Mouse (Mus musculus) small intestine, adult 2 months (tissue): ENCODE data around the gene Nfix. TPM values are rescaled to one million over a fixed set of nuclear protein-coding genes. Genes with fewer than 3 reads are reported as not detected.

ENCODE experiments used
- H3K27ac ChIP-seq: fragments of 200-500 bp; 2 replicates; pipeline ENCODE4 v1.5.1; 2012; ENCODE audit warnings: low read depth, low read length, control low read depth, inconsistent platforms; ENCODE audit not compliant: insufficient read depth
- H3K27me3 ChIP-seq: fragments of 200-500 bp; 2 replicates; pipeline ENCODE4 v1.6.1; 2012; ENCODE audit warnings: mild to moderate bottlenecking, moderate library complexity, low read length, inconsistent platforms; ENCODE audit not compliant: control insufficient read depth, insufficient read depth
- H3K36me3 ChIP-seq: fragments of 200-500 bp; 2 replicates; pipeline ENCODE4 v1.6.1; 2012; ENCODE audit warnings: mild to moderate bottlenecking, low read length, control low read depth, inconsistent platforms; ENCODE audit not compliant: control insufficient read depth, insufficient read depth
- H3K4me1 ChIP-seq: fragments of 200-500 bp; 2 replicates; pipeline ENCODE4 v1.6.1; 2012; ENCODE audit warnings: low read length, inconsistent platforms, mixed read lengths; ENCODE audit not compliant: control insufficient read depth, insufficient read depth, insufficient read length
- H3K4me3 ChIP-seq: fragments of 200-500 bp; 2 replicates; pipeline ENCODE4 v1.5.1; 2012; ENCODE audit warnings: low read depth, mild to moderate bottlenecking, control low read depth, inconsistent platforms, low read length, moderate library complexity
- CTCF ChIP-seq: fragments of 200-500 bp; IDR thresholded peaks from 2 replicates; pipeline ENCODE4 v1.5.1; 2012; ENCODE audit warnings: low read depth, mild to moderate bottlenecking, control low read depth, inconsistent platforms, low read length, moderate library complexity, mixed read lengths; ENCODE audit not compliant: insufficient replicate concordance, insufficient read length; ENCODE audit errors: extremely low read depth
- POLR2A ChIP-seq: fragments of 200-500 bp; IDR thresholded peaks from 2 replicates; pipeline ENCODE4 v1.6.1; 2012; ENCODE audit warnings: low read depth, mild to moderate bottlenecking, control low read depth, inconsistent platforms, low read length, moderate library complexity
- whole genome bisulfite sequencing: fragments of 180-500 bp; shearing (Covaris S2); methylation state at CpG from one replicate; pipeline ENCODE4 v1.1.7; 2018; 5-methylcytosine and 5-hydroxymethylcytosine counted together
- polyA plus RNA-seq: library from polyadenylated mRNA; depleted of rRNA; stranded (reverse); fragments of >200 nt; gene quantifications from 2 replicates; pipeline ENCODE4 v1.2.3, GENCODE M21; 2012

Gene Nfix
- polyA plus RNA-seq, 1 experiment: 26.1 TPM

DNA sequence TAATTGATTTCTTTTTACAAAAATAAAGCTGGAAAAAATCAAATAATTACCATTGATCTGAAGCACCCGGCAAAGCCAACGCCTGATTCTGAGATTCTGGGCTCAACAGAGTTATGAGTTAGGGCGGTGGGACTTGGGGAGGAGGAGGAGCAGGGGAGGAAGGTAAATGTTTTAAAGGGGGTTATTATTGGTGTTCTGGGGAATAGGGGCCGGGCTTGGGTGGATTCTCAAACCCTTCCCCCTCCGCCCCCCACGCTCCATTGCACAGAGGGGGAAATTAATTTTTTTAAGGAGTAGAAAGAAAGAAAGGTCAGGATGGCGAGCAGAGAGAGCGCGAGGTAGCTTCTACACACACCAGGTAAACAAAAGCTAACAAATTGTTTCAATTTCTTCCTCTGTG lies 26.8 kb downstream of the Nfix start:
- WGBS: 20% methylated on average over 9 of the region's 9 CpGs
- H3K4me3 ChIP-seq: no peak overlapping the region
- H3K27me3 ChIP-seq: no peaks in the 10 kb centered on the region

DNA sequence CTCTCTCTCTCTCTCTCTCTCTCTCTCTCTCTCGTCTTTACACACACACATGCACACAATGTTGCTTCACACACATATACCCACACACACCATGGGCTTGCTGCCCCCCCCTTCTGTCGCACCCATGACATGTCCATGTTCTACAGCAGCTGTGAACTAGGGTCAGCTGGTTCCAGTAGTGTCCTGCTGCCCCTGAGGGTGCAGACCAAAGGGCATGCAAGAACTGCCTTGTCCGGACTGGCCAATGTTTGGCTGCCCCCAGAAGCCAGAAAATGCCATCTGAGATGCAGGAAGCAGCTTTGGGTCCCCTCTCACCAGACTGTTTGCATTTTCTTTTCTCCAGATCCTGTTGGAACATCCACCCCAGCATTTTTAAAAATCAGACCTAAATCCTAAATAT lies 27.5 kb downstream of the Nfix start:
- no peak for TF ChIP-seq CTCF
- no peak for TF ChIP-seq POLR2A
- peaks cover 20% of the 10 kb centered on the region for H3K4me1 ChIP-seq
- WGBS: 9% methylated on average over 3 of the region's 3 CpGs
- H3K27me3 ChIP-seq: no peaks in the 10 kb centered on the region
- H3K27ac ChIP-seq: no peak overlapping the region
- no peak overlapping the region for H3K4me3 ChIP-seq
- peaks cover 4% of the 10 kb centered on the region; the same call in 1 of the 2 replicates for H3K36me3 ChIP-seq

More for the DNA sequence above, 26.8 kb downstream of the Nfix start:
- Histone ChIP-seq H3K4me1 (peaks cover 20% of the 10 kb centered on the region), H3K36me3 (0 out of 2 replicates have a peak, but pooled peaks cover 1% of the 10 kb centered on the region), H3K27ac (no peak overlapping the region)
- TF ChIP-seq POLR2A: no peak
- no peak for TF ChIP-seq CTCF

DNA sequence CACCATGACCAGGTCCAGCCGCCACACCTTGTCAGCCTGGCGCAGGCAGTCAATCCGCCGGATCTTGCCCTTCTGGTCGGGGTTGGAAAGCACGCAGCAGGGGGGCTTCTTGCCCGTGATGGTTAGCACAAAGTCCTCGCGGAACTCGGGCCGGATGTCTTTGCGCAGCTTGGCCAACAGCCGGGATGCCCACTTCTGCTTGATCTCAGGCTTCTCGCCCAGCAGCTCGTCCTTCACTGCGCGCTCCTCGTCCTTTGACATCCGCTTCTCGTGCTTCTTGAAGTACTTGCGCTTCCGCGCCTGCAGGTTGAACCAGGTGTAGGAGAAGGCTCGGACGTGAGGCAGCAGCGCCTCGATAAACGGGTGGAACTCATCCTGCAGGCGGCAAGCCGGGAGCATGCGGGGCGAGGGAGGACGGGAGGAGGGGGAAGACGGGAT lies 28.2 kb downstream of the Nfix start:
- Histone ChIP-seq H3K36me3 (peaks cover 6% of the 10 kb centered on the region; the same call in 1 of the 2 replicates), H3K27ac (peak overlapping the region; percentile 5; the same call in 1 of the 2 replicates), H3K4me1 (peaks cover 20% of the 10 kb centered on the region), H3K4me3 (peak overlapping the region; percentile 44), H3K27me3 (no peaks in the 10 kb centered on the region)
- WGBS: 21% methylated on average over 34 of the region's 34 CpGs
- TF ChIP-seq POLR2A (no peak), CTCF (no peak)

DNA sequence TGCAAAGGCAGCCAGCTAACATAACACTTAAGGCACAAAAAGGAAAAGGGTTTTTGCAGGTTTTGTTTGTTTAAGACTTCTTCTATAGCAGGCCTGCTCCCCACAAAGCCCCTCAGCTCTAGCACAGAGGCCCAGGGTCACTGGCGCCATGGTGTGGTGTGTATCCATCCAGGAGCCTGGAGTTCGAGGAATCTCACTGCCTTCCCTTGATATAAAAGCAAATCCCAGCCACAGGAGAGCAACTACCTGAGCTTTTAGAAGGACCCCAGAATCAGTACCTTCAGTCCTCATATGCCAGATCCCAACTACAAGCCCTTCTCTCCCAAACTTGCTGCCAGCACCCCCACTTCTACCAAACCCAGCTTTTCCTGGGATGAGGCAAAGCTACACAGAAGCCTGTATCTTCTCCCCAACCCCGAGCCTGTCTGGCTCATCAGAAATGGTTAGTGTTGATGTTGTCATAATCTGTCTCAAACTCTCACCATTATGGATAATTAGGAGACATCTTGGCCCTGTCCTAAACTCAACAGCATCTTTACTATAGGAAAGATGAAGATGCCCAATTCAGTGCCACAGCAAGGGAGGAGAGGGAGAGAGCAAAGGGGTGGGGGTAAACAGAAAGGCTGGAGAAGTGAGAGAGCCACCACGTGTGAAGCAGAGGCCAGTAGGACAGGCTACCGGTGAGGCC lies 29.0 kb downstream of the Nfix start:
- WGBS: 15% methylated on average over 5 of the region's 5 CpGs

DNA sequence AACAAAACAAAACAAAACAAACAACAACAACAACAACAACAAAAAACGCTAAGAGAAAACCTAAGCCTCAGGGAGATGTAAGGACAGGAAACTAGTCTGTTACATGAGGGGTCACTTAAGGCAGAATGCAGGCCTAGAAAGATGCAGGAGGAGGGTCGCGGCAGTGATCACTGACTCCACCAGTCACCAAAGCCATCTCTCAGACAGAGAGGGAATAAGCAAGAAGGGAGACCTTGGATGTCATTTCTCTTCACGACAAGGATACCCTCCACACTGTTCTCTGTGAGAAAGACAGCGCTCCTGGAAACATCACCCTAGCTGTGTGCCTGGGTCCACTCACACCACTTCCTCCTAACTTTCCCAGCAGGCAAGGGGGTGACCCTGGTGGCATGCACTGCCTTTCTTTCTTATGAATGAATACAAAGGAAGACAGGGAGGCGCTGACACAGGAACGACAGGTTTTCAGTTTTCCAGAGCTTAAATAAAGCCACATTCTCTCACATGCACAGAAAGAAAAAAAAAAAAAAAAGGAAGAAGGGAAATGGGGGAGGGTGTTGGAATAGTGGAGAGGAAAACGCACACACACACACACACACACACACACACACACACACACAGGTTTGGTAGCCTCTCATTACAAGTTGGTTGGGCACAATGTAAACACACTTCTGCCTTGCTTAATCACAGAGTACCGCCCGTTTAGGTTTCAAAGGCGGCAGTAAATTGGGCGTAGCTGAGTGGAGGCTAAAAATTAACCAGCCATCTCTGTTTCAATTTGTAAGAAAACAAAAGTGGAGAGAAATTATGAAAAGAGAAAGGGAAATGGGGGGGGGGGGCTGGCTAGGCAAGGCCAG lies 29.8 kb downstream of the Nfix start:
- H3K4me3 ChIP-seq: 0 out of 2 replicates have a peak overlapping the region, but pooled peaks have one; percentile 9
- H3K27ac ChIP-seq: peak overlapping the region; percentile 37; the same call in 1 of the 2 replicates
- H3K27me3 ChIP-seq: no peaks in the 10 kb centered on the region
- TF ChIP-seq CTCF: no peak
- TF ChIP-seq POLR2A: no peak
- H3K4me1 ChIP-seq: peaks cover 12% of the 10 kb centered on the region
- H3K36me3 ChIP-seq: peaks cover 8% of the 10 kb centered on the region
- 23% methylated on average over 12 of the region's 12 CpGs for WGBS

More for the DNA sequence above, 29.0 kb downstream of the Nfix start:
- Histone ChIP-seq H3K4me1 (peaks cover 20% of the 10 kb centered on the region), H3K27me3 (no peaks in the 10 kb centered on the region), H3K27ac (peak overlapping the region; percentile 37), H3K4me3 (peak overlapping the region; percentile 44; the same call in 1 of the 2 replicates), H3K36me3 (peaks cover 8% of the 10 kb centered on the region)
- TF ChIP-seq POLR2A (no peak), CTCF (no peak)

DNA sequence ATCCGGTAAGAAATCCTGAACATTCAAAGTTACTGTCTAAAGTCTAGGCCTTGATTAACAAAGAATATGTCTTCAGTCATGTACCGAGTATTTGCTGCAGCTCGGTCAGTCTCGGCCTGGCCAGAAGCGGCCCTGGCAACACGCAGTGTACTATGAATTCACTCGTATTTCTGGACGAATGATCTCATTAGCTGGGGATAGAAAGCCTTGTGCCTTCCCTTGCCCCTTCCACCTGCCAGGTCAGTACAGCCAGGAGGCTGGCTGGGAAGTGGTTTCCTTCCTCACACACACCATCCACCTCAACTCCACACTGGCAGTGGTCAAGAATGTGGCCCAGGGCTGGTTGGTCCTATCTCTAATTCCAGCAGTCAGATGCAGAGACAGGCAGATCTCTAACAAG lies 30.8 kb downstream of the Nfix start:
- H3K27ac ChIP-seq: no peak overlapping the region
- WGBS: 90% methylated on average over 8 of the region's 8 CpGs
- H3K4me1 ChIP-seq: peaks cover 7% of the 10 kb centered on the region
- no peaks in the 10 kb centered on the region for H3K27me3 ChIP-seq
- H3K4me3 ChIP-seq: no peak overlapping the region
- no peak for TF ChIP-seq CTCF
- TF ChIP-seq POLR2A: no peak
- peaks cover 8% of the 10 kb centered on the region for H3K36me3 ChIP-seq
